Mouse (Mus musculus): ENCODE results near the gene Obp2b.

DNA sequence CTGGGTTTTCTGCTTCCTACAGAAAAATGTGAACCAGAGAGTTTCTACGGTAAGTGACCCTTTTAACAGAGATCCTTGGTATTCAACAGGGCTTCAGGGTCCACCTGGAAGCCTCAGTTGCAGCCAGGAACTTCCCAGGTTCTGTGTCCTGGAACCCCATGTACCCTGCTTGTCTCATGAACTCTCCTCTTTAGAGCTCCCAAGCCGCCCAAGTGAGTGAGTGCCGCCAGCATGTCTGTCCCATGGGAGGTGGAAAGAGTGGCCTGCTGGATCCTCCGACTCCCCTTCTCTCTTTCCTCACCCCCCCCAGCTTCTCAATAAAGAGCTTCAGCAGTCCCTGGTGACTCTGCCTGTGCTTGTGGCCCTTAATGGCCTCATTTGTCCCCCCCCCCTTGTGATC is 31.0 kb downstream of the Obp2b start:
- no peak for TF ChIP-seq POLR2A (IDR thresholded peaks at IDR 0.05; ENCODE audit: low read depth, low read length)
- no peak for TF ChIP-seq CTCF (conservative IDR thresholded peaks at IDR 0.05; ENCODE audit: insufficient read depth, insufficient read length, low read depth, low read length)

Data from kidney, adult 2 months (tissue).